Mouse (Mus musculus): Measurements from ENCODE around the gene Cd163l1. TPM values are rescaled to one million over a fixed set of nuclear protein-coding genes. Genes with fewer than 3 reads are reported as not detected.

Cd163l1 gene
- polyA plus RNA-seq, 1 experiment = not detected

DNA sequence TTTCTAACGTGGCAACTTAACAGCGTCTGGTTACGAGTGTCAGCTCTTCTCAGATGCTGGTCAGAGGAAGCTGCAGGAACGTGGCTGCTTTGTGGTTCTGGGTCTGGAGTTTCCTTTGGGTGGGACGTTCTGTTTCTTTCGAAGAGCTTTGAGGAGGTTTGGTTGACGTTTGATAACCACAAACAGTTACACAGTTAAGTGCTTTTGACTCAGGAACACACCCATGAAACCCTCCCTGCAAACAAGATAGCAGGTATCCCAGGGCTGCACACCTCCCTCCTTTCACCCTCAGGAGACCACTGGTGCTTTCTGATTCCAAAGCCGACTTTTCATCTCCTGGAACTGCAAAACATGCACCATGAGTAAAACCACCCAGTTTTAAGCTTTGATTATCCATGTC, 9.9 kb upstream of the Cd163l1 start:
- no peak overlapping the region for H3K4me3 ChIP-seq (replicated peaks)
- H3K4me1 ChIP-seq (ENCODE audit: control insufficient read depth) = peaks cover 29% of the 10 kb centered on the region
- TF ChIP-seq GATA1 (IDR thresholded peaks at IDR 0.05; ENCODE audit: low read length) = no peak
- H3K9me3 ChIP-seq (ENCODE audit: control insufficient read depth, low read length) = no peaks in the 10 kb centered on the region
- no peaks in the 10 kb centered on the region for H3K36me3 ChIP-seq (ENCODE audit: control insufficient read depth)
- no peaks in the 10 kb centered on the region for H3K27me3 ChIP-seq (ENCODE audit: control insufficient read depth)

- H3K27me3 ChIP-seq (ENCODE audit: control insufficient read depth) = no peaks in the 10 kb centered on the region
- H3K4me1 ChIP-seq (ENCODE audit: control insufficient read depth) = peaks cover 28% of the 10 kb centered on the region
Measured at GRCm38 (mm10) chr7:140208677-140209076, 9.4 kb upstream of the Cd163l1 start.

DNA sequence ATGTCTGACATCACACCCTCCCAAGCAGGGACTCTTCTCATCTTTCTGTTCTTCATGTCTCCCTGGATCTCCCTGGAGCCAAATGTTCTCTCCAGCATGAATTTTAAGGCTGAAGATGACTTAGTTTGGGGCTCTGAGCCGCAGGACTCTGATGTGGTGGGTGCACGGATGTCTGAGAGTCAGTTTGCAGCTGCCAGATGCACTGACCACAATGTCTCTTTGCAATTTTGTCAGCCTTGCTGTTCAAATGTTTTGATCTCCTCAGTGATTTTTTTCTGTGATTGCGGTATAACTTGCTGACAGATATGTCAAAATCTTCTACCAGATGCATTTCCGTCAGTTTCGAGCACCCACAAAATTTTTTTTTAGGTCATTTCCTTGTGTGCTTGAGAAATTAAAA, 4.2 kb upstream of the Cd163l1 start:
- Histone ChIP-seq H3K36me3 (ENCODE audit: control insufficient read depth) (no peaks in the 10 kb centered on the region), H3K4me3 (replicated peaks) (no peak overlapping the region)
- TF ChIP-seq TAL1 (IDR thresholded peaks at IDR 0.05; ENCODE audit: low read length) (no peak), GATA1 (IDR thresholded peaks at IDR 0.05; ENCODE audit: low read length) (no peak)

More at GRCm38 (mm10) chr7:140208677-140209076, 9.4 kb upstream of the Cd163l1 start:
- Histone ChIP-seq H3K36me3 (ENCODE audit: control insufficient read depth) (no peaks in the 10 kb centered on the region), H3K4me3 (replicated peaks) (no peak overlapping the region), H3K9me3 (ENCODE audit: control insufficient read depth, low read length) (no peaks in the 10 kb centered on the region)
- TF ChIP-seq GATA1 (IDR thresholded peaks at IDR 0.05; ENCODE audit: low read length) (no peak), TAL1 (IDR thresholded peaks at IDR 0.05; ENCODE audit: low read length) (no peak)

GRCm38 (mm10) chr7:140219268-140219667, 1.2 kb downstream of the Cd163l1 start:
- H3K4me3 ChIP-seq (replicated peaks) = no peak overlapping the region
- no peaks in the 10 kb centered on the region for H3K4me1 ChIP-seq (ENCODE audit: control insufficient read depth)
- TF ChIP-seq GATA1 (IDR thresholded peaks at IDR 0.05; ENCODE audit: low read length) (no peak), TAL1 (IDR thresholded peaks at IDR 0.05; ENCODE audit: low read length) (no peak)
- no peaks in the 10 kb centered on the region for H3K36me3 ChIP-seq (ENCODE audit: control insufficient read depth)
- no peaks in the 10 kb centered on the region for H3K9me3 ChIP-seq (ENCODE audit: control insufficient read depth, low read length)
- no peaks in the 10 kb centered on the region for H3K27me3 ChIP-seq (ENCODE audit: control insufficient read depth)

More for the DNA sequence above, 4.2 kb upstream of the Cd163l1 start:
- H3K27me3 ChIP-seq (ENCODE audit: control insufficient read depth) = no peaks in the 10 kb centered on the region
- H3K4me1 ChIP-seq (ENCODE audit: control insufficient read depth) = no peaks in the 10 kb centered on the region
- H3K9me3 ChIP-seq (ENCODE audit: control insufficient read depth, low read length) = no peaks in the 10 kb centered on the region

GRCm38 (mm10) chr7:140220375-140220774, 2.3 kb downstream of the Cd163l1 start:
- Histone ChIP-seq H3K4me3 (replicated peaks) (no peak overlapping the region), H3K27me3 (ENCODE audit: control insufficient read depth) (no peaks in the 10 kb centered on the region), H3K4me1 (ENCODE audit: control insufficient read depth) (no peaks in the 10 kb centered on the region), H3K9me3 (ENCODE audit: control insufficient read depth, low read length) (no peaks in the 10 kb centered on the region), H3K36me3 (ENCODE audit: control insufficient read depth) (no peaks in the 10 kb centered on the region)
- TF ChIP-seq TAL1 (IDR thresholded peaks at IDR 0.05; ENCODE audit: low read length) (no peak), GATA1 (IDR thresholded peaks at IDR 0.05; ENCODE audit: low read length) (no peak)

DNA sequence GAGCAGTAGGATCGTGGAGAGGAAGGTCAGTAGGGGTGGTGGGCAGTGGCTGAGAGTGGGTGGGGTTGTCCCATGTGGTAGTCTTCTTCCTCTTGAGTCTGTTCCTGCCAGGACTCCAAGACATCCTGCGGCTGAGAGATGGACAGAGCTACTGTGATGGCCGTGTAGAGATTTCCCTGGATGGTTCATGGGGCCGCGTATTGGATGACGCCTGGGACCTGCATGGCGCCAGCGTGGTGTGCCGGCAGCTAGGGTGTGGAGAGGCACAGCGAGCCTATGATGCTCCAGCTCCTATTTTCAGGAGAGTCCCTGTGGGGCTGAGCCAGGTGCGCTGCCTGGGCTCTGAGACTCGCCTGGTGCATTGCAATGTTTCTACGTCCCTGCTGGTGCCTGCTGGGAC, 6.1 kb downstream of the Cd163l1 start:
- no peaks in the 10 kb centered on the region for H3K27me3 ChIP-seq (ENCODE audit: control insufficient read depth)
- peaks cover 2% of the 10 kb centered on the region; the same call in 1 of the 2 replicates for H3K9me3 ChIP-seq (ENCODE audit: control insufficient read depth, low read length)
- H3K4me3 ChIP-seq (replicated peaks) = no peak overlapping the region
- no peaks in the 10 kb centered on the region for H3K36me3 ChIP-seq (ENCODE audit: control insufficient read depth)
- no peak for TF ChIP-seq GATA1 (IDR thresholded peaks at IDR 0.05; ENCODE audit: low read length)
- no peak for TF ChIP-seq TAL1 (IDR thresholded peaks at IDR 0.05; ENCODE audit: low read length)
- H3K4me1 ChIP-seq (ENCODE audit: control insufficient read depth) = no peaks in the 10 kb centered on the region

GRCm38 (mm10) chr7:140228476-140228875, 10.4 kb downstream of the Cd163l1 start:
- Histone ChIP-seq H3K36me3 (ENCODE audit: control insufficient read depth) (no peaks in the 10 kb centered on the region), H3K4me1 (ENCODE audit: control insufficient read depth) (no peaks in the 10 kb centered on the region)
- TF ChIP-seq TAL1 (IDR thresholded peaks at IDR 0.05; ENCODE audit: low read length) = no peak

DNA sequence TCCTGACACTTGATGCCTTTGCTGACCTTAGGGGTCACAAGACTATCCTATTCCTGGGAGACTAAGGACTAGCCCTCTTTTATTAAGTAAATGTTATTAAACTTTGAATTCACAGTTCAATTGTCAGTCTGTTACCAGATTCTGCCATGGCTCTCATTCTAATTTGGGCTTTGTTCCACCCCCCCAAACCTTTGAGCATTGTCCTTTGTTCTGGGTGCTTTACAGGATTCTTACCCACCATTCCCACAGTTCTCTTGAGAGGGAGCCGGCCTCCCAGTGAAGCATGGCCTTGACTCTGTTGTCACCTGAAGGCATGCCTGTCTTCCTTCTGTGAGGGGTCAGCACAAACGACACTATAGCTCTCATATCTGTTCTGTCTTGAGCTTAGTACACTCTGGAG, 13.0 kb downstream of the Cd163l1 start:
- H3K4me3 ChIP-seq (replicated peaks) = no peak overlapping the region
- no peaks in the 10 kb centered on the region for H3K27me3 ChIP-seq (ENCODE audit: control insufficient read depth)
- no peaks in the 10 kb centered on the region for H3K36me3 ChIP-seq (ENCODE audit: control insufficient read depth)
- H3K4me1 ChIP-seq (ENCODE audit: control insufficient read depth) = no peaks in the 10 kb centered on the region
- TF ChIP-seq GATA1 (IDR thresholded peaks at IDR 0.05; ENCODE audit: low read length) (no peak), TAL1 (IDR thresholded peaks at IDR 0.05; ENCODE audit: low read length) (no peak)
- H3K9me3 ChIP-seq (ENCODE audit: control insufficient read depth, low read length) = peaks cover 16% of the 10 kb centered on the region

More at GRCm38 (mm10) chr7:140228476-140228875, 10.4 kb downstream of the Cd163l1 start:
- Histone ChIP-seq H3K4me3 (replicated peaks) (no peak overlapping the region), H3K27me3 (ENCODE audit: control insufficient read depth) (no peaks in the 10 kb centered on the region), H3K9me3 (ENCODE audit: control insufficient read depth, low read length) (peaks cover 2% of the 10 kb centered on the region; the same call in 1 of the 2 replicates)

GRCm38 (mm10) chr7:140233696-140234095, 15.6 kb downstream of the Cd163l1 start:
- Histone ChIP-seq H3K4me3 (replicated peaks) (no peak overlapping the region), H3K27me3 (ENCODE audit: control insufficient read depth) (no peaks in the 10 kb centered on the region), H3K9me3 (ENCODE audit: control insufficient read depth, low read length) (peaks cover 14% of the 10 kb centered on the region), H3K4me1 (ENCODE audit: control insufficient read depth) (no peaks in the 10 kb centered on the region), H3K36me3 (ENCODE audit: control insufficient read depth) (no peaks in the 10 kb centered on the region)
- TF ChIP-seq TAL1 (IDR thresholded peaks at IDR 0.05; ENCODE audit: low read length) (no peak), GATA1 (IDR thresholded peaks at IDR 0.05; ENCODE audit: low read length) (no peak)

- Histone ChIP-seq H3K4me1 (ENCODE audit: control insufficient read depth) (no peaks in the 10 kb centered on the region), H3K9me3 (ENCODE audit: control insufficient read depth, low read length) (no peaks in the 10 kb centered on the region), H3K4me3 (replicated peaks) (no peak within 1 kb of the TSS), H3K36me3 (ENCODE audit: control insufficient read depth) (no peaks in the 10 kb centered on the region), H3K27me3 (ENCODE audit: control insufficient read depth) (no peaks in the 10 kb centered on the region)
- TF ChIP-seq TAL1 (IDR thresholded peaks at IDR 0.05; ENCODE audit: low read length) = no peak
- no peak for TF ChIP-seq GATA1 (IDR thresholded peaks at IDR 0.05; ENCODE audit: low read length)
Measured at GRCm38 (mm10) chr7:140247216-140247615, 29.1 kb downstream of the Cd163l1 start, which contains the start of gene 5830411N06Rik. 5830411N06Rik (plus strand) TSS chr7:140247284.
